In genomic region chr10:81173132-81173531, GRCm38 (mm10) we compare ENCODE assay signal across 8 mouse cellular contexts. TPM values are rescaled to one million over a fixed set of nuclear protein-coding genes. Genes with fewer than 3 reads are reported as not detected.
A peak's percentile ranks its signal among the peaks of the same experiment; 100 is the strongest.
DNase-seq lines count a peak whose midpoint lies in the region; ATAC-seq and TF ChIP-seq lines count a peak whose summit lies in the region.

No protein-coding gene starts in this region.

- H3K4me2 ChIP-seq in heart, embryonic 15.5 days, result peak overlapping the region; percentile 51
- H3K4me2 ChIP-seq in kidney, postnatal 0 days (ENCODE audit: low read length), result peak overlapping the region; percentile 5; the same call in 1 of the 2 replicates
- peak overlapping the region; percentile 64 for H3K4me2 ChIP-seq in liver, embryonic 16.5 days (ENCODE audit: low read depth, low read length)
- peak overlapping the region; percentile 64 for H3K4me2 ChIP-seq in neural tube, embryonic 12.5 days (replicated peaks)
- peak overlapping the region; percentile 38 for H3K4me2 ChIP-seq in stomach, embryonic 15.5 days

- peak overlapping the region; percentile 51 for H3K9ac ChIP-seq in heart, embryonic 15.5 days
- peak overlapping the region; percentile 3; the same call in 1 of the 2 replicates for H3K9ac ChIP-seq in kidney, postnatal 0 days (ENCODE audit: low read depth, low read length)
- peak overlapping the region; percentile 49 for H3K9ac ChIP-seq in liver, embryonic 16.5 days (ENCODE audit: low read depth, low read length)
- 0 out of 2 replicates have a peak overlapping the region, but pooled peaks have one; percentile 21 for H3K9ac ChIP-seq in neural tube, embryonic 12.5 days
- H3K9ac ChIP-seq in stomach, embryonic 15.5 days, result no peak overlapping the region

- peaks cover 13% of the 10 kb centered on the region for H3K36me3 ChIP-seq in erythroblast, embryonic 14.5 days (ENCODE audit: control insufficient read depth)
- peaks cover 7% of the 10 kb centered on the region for H3K36me3 ChIP-seq in heart, embryonic 15.5 days
- H3K36me3 ChIP-seq in kidney, postnatal 0 days (ENCODE audit: insufficient read depth, low read length), result 0 out of 2 replicates have a peak, but pooled peaks cover 4% of the 10 kb centered on the region
- H3K36me3 ChIP-seq in liver, embryonic 16.5 days (ENCODE audit: control insufficient read depth, insufficient read depth), result peaks cover 7% of the 10 kb centered on the region
- peaks cover 9% of the 10 kb centered on the region for H3K36me3 ChIP-seq in neural tube, embryonic 12.5 days
- peaks cover 7% of the 10 kb centered on the region for H3K36me3 ChIP-seq in stomach, embryonic 15.5 days

- H3K4me1 ChIP-seq in erythroblast, embryonic 14.5 days (ENCODE audit: control insufficient read depth), result peaks cover 62% of the 10 kb centered on the region
- H3K4me1 ChIP-seq in heart, embryonic 15.5 days (replicated peaks), result peaks cover 46% of the 10 kb centered on the region
- peaks cover 6% of the 10 kb centered on the region; the same call in 1 of the 2 replicates for H3K4me1 ChIP-seq in kidney, postnatal 0 days (replicated peaks; ENCODE audit: insufficient read depth, low read length)
- peaks cover 46% of the 10 kb centered on the region for H3K4me1 ChIP-seq in liver, embryonic 16.5 days (ENCODE audit: control insufficient read depth, low read depth, low read length)
- peaks cover 37% of the 10 kb centered on the region for H3K4me1 ChIP-seq in neural tube, embryonic 12.5 days
- H3K4me1 ChIP-seq in stomach, embryonic 15.5 days, result peaks cover 37% of the 10 kb centered on the region

- TF ChIP-seq POLR2A in brain, embryonic 14.5 days (IDR thresholded peaks at IDR 0.05; ENCODE audit: borderline replicate concordance, extremely low read depth, insufficient read depth, insufficient read length, poor library complexity, severe bottlenecking), result no peak

- 3% methylated on average over 21 of the region's 21 CpGs for WGBS in heart, embryonic 15.5 days
- 7% methylated on average over 21 of the region's 21 CpGs for WGBS in kidney, postnatal 0 days
- 6% methylated on average over 21 of the region's 21 CpGs for WGBS in liver, embryonic 16.5 days (ENCODE audit: insufficient replicate concordance)
- WGBS in neural tube, embryonic 12.5 days, result 4% methylated on average over 21 of the region's 21 CpGs
- WGBS in stomach, embryonic 15.5 days, result 4% methylated on average over 21 of the region's 21 CpGs

- H3K27ac ChIP-seq in heart, embryonic 15.5 days, result peak overlapping the region; percentile 90
- H3K27ac ChIP-seq in kidney, postnatal 0 days, result peak overlapping the region; percentile 47; the same call in 1 of the 2 replicates
- peak overlapping the region; percentile 85 for H3K27ac ChIP-seq in liver, embryonic 16.5 days (ENCODE audit: low read length)
- peak overlapping the region; percentile 83 for H3K27ac ChIP-seq in neural tube, embryonic 12.5 days
- peak overlapping the region; percentile 87 for H3K27ac ChIP-seq in stomach, embryonic 15.5 days

- TF ChIP-seq CTCF in brain, embryonic 14.5 days (IDR thresholded peaks at IDR 0.05; ENCODE audit: borderline replicate concordance, extremely low read depth, insufficient read depth, insufficient read length), result peak; percentile 91
- peak; percentile 90 for TF ChIP-seq CTCF in kidney, postnatal 0 days (IDR thresholded peaks at IDR 0.05; ENCODE audit: low read depth)

- H3K4me3 ChIP-seq in erythroblast, embryonic 14.5 days (replicated peaks), result peak overlapping the region; percentile 55
- H3K4me3 ChIP-seq in heart, embryonic 15.5 days, result peak overlapping the region; percentile 18; the same call in 1 of the 2 replicates
- no peak overlapping the region for H3K4me3 ChIP-seq in kidney, postnatal 0 days (replicated peaks; ENCODE audit: low read depth, low read length)
- peak overlapping the region; percentile 35 for H3K4me3 ChIP-seq in liver, embryonic 16.5 days (ENCODE audit: low read depth, low read length)
- H3K4me3 ChIP-seq in neural tube, embryonic 12.5 days, result no peak overlapping the region
- peak overlapping the region; percentile 4; the same call in 1 of the 2 replicates for H3K4me3 ChIP-seq in stomach, embryonic 15.5 days (replicated peaks)

- no peaks in the 10 kb centered on the region for H3K9me3 ChIP-seq in erythroblast, embryonic 14.5 days (ENCODE audit: control insufficient read depth, low read length)
- no peaks in the 10 kb centered on the region for H3K9me3 ChIP-seq in heart, embryonic 15.5 days (replicated peaks)
- no peaks in the 10 kb centered on the region for H3K9me3 ChIP-seq in kidney, postnatal 0 days (replicated peaks; ENCODE audit: low read length)
- no peaks in the 10 kb centered on the region for H3K9me3 ChIP-seq in liver, embryonic 16.5 days (replicated peaks; ENCODE audit: control insufficient read depth, low read length)
- H3K9me3 ChIP-seq in neural tube, embryonic 12.5 days, result no peaks in the 10 kb centered on the region
- no peaks in the 10 kb centered on the region for H3K9me3 ChIP-seq in stomach, embryonic 15.5 days

- no peaks in the 10 kb centered on the region for H3K27me3 ChIP-seq in erythroblast, embryonic 14.5 days (ENCODE audit: control insufficient read depth)
- no peaks in the 10 kb centered on the region for H3K27me3 ChIP-seq in heart, embryonic 15.5 days
- no peaks in the 10 kb centered on the region for H3K27me3 ChIP-seq in kidney, postnatal 0 days (ENCODE audit: insufficient read depth, low read length)
- no peaks in the 10 kb centered on the region for H3K27me3 ChIP-seq in liver, embryonic 16.5 days (ENCODE audit: control insufficient read depth, insufficient read depth, low read depth, low read length)
- H3K27me3 ChIP-seq in neural tube, embryonic 12.5 days (replicated peaks), result no peaks in the 10 kb centered on the region
- H3K27me3 ChIP-seq in stomach, embryonic 15.5 days (replicated peaks), result no peaks in the 10 kb centered on the region

- ATAC-seq in heart, embryonic 15.5 days (replicated peaks; ENCODE audit: insufficient number of reproducible peaks, insufficient read depth, low FRiP score, low read depth), result peak; percentile 24; the same call in 1 of the 2 replicates
- ATAC-seq in kidney, postnatal 0 days (replicated peaks; ENCODE audit: low FRiP score, low read depth), result 0 out of 2 replicates have a peak, but pooled peaks have one; percentile 1
- ATAC-seq in liver, embryonic 16.5 days (ENCODE audit: low read depth), result 0 out of 2 replicates have a peak, but pooled peaks have one; percentile 8
- ATAC-seq in neural tube, embryonic 12.5 days (ENCODE audit: low FRiP score, low read depth), result 0 out of 2 replicates have a peak, but pooled peaks have one; percentile 4
- peak; percentile 25; the same call in 1 of the 2 replicates for ATAC-seq in stomach, embryonic 15.5 days (ENCODE audit: insufficient read depth, low FRiP score, low read depth)

- peak; percentile 74 to 82 for DNase-seq in CD8-positive naive resting alpha-beta T cell, adult 2 months (ENCODE audit: low read depth in 2 of 2, low spot score in 2 of 2)
- DNase-seq in brain, embryonic 14.5 days (ENCODE audit: low read depth), result peak; percentile 92
- DNase-seq in kidney, postnatal 0 days (ENCODE audit: low spot score), result peak; percentile 92

RNA-seq across cellular contexts. Expression of gene Eef2, which starts 3.3 kb away (rescaled TPM):
- polyA plus RNA-seq in brain, embryonic 14.5 days (2012; rRNA removed), result 1,504 and 1,952 TPM in 2 replicates
- polyA plus RNA-seq in erythroblast, embryonic 14.5 days (2012), result 124 and 177 TPM in 2 replicates
- polyA plus RNA-seq in heart, embryonic 15.5 days (2015; fragmentation: Nextera tagmentation; extraction: Ambion mirVana), result 350 and 441 TPM in 2 replicates
- 560 and 590 TPM in 2 replicates for polyA plus RNA-seq in kidney, postnatal 0 days (2015; fragmentation: Nextera tagmentation; extraction: Ambion mirVana)
- 266 and 282 TPM in 2 replicates for polyA plus RNA-seq in liver, embryonic 16.5 days (2015; fragmentation: Nextera tagmentation; extraction: Ambion mirVana)
- 515 and 520 TPM in 2 replicates for polyA plus RNA-seq in neural tube, embryonic 12.5 days (2016; fragmentation: Nextera tagmentation; extraction: Ambion mirVana)
- 517 and 544 TPM in 2 replicates for polyA plus RNA-seq in stomach, embryonic 15.5 days (2015; fragmentation: Nextera tagmentation; extraction: Ambion mirVana)

RNA-seq across cellular contexts. Expression of gene Pias4, which starts 5.4 kb away (rescaled TPM):
- polyA plus RNA-seq in brain, embryonic 14.5 days (2012; rRNA removed), result 38.4 and 47.8 TPM in 2 replicates
- polyA plus RNA-seq in erythroblast, embryonic 14.5 days (2012), result 13.4 and 16.4 TPM in 2 replicates
- polyA plus RNA-seq in heart, embryonic 15.5 days (2015; fragmentation: Nextera tagmentation; extraction: Ambion mirVana), result 29.1 and 41.6 TPM in 2 replicates
- polyA plus RNA-seq in kidney, postnatal 0 days (2015; fragmentation: Nextera tagmentation; extraction: Ambion mirVana), result 28.4 and 32.0 TPM in 2 replicates
- 21.8 and 22.1 TPM in 2 replicates for polyA plus RNA-seq in liver, embryonic 16.5 days (2015; fragmentation: Nextera tagmentation; extraction: Ambion mirVana)
- 67.6 and 70.6 TPM in 2 replicates for polyA plus RNA-seq in neural tube, embryonic 12.5 days (2016; fragmentation: Nextera tagmentation; extraction: Ambion mirVana)
- polyA plus RNA-seq in stomach, embryonic 15.5 days (2015; fragmentation: Nextera tagmentation; extraction: Ambion mirVana), result 41.8 and 44.9 TPM in 2 replicates

RNA-seq across cellular contexts. Expression of gene Dapk3, which starts 9.7 kb away (rescaled TPM):
- polyA plus RNA-seq in brain, embryonic 14.5 days (2012; rRNA removed), result 82.3 and 88.4 TPM in 2 replicates
- polyA plus RNA-seq in erythroblast, embryonic 14.5 days (2012), result 8.1 and 8.3 TPM in 2 replicates
- polyA plus RNA-seq in heart, embryonic 15.5 days (2015; fragmentation: Nextera tagmentation; extraction: Ambion mirVana), result 38.4 and 43.1 TPM in 2 replicates
- polyA plus RNA-seq in kidney, postnatal 0 days (2015; fragmentation: Nextera tagmentation; extraction: Ambion mirVana), result 42.8 and 43.3 TPM in 2 replicates
- 11.0 and 12.2 TPM in 2 replicates for polyA plus RNA-seq in liver, embryonic 16.5 days (2015; fragmentation: Nextera tagmentation; extraction: Ambion mirVana)
- polyA plus RNA-seq in neural tube, embryonic 12.5 days (2016; fragmentation: Nextera tagmentation; extraction: Ambion mirVana), result 87.7 and 88.4 TPM in 2 replicates
- polyA plus RNA-seq in stomach, embryonic 15.5 days (2015; fragmentation: Nextera tagmentation; extraction: Ambion mirVana), result 61.9 and 65.4 TPM in 2 replicates

RNA-seq across cellular contexts. Expression of gene 4930442H23Rik, which starts 10.5 kb away (rescaled TPM):
- not detected in 2 replicates for polyA plus RNA-seq in brain, embryonic 14.5 days (2012; rRNA removed)
- polyA plus RNA-seq in erythroblast, embryonic 14.5 days (2012), result not detected in 2 replicates
- not detected in 2 replicates for polyA plus RNA-seq in heart, embryonic 15.5 days (2015; fragmentation: Nextera tagmentation; extraction: Ambion mirVana)
- not detected in 2 replicates for polyA plus RNA-seq in kidney, postnatal 0 days (2015; fragmentation: Nextera tagmentation; extraction: Ambion mirVana)
- polyA plus RNA-seq in liver, embryonic 16.5 days (2015; fragmentation: Nextera tagmentation; extraction: Ambion mirVana), result not detected in 2 replicates
- polyA plus RNA-seq in neural tube, embryonic 12.5 days (2016; fragmentation: Nextera tagmentation; extraction: Ambion mirVana), result not detected in 2 replicates
- 0.10 TPM in 1 of 2 replicates, not detected in the other for polyA plus RNA-seq in stomach, embryonic 15.5 days (2015; fragmentation: Nextera tagmentation; extraction: Ambion mirVana)

RNA-seq across cellular contexts. Expression of gene Nmrk2, which starts 28.7 kb away (rescaled TPM):
- 0.18 and 0.21 TPM in 2 replicates for polyA plus RNA-seq in brain, embryonic 14.5 days (2012; rRNA removed)
- not detected in 2 replicates for polyA plus RNA-seq in erythroblast, embryonic 14.5 days (2012)
- polyA plus RNA-seq in heart, embryonic 15.5 days (2015; fragmentation: Nextera tagmentation; extraction: Ambion mirVana), result 7.3 and 9.1 TPM in 2 replicates
- not detected in 2 replicates for polyA plus RNA-seq in kidney, postnatal 0 days (2015; fragmentation: Nextera tagmentation; extraction: Ambion mirVana)
- polyA plus RNA-seq in liver, embryonic 16.5 days (2015; fragmentation: Nextera tagmentation; extraction: Ambion mirVana), result 0.05 TPM in 1 of 2 replicates, not detected in the other
- 0.14 TPM in 1 of 2 replicates, not detected in the other for polyA plus RNA-seq in neural tube, embryonic 12.5 days (2016; fragmentation: Nextera tagmentation; extraction: Ambion mirVana)
- polyA plus RNA-seq in stomach, embryonic 15.5 days (2015; fragmentation: Nextera tagmentation; extraction: Ambion mirVana), result 0.18 and 0.26 TPM in 2 replicates

Comparison
In these comparisons a context has a peak if more than half of its experiments do, and no peak if none do; other contexts are left out.
1. H3K4me3 ChIP-seq: peak in erythroblast, embryonic 14.5 days (single experiment), heart, embryonic 15.5 days (single experiment), liver, embryonic 16.5 days (single experiment) and stomach, embryonic 15.5 days (single experiment); none in kidney, postnatal 0 days (single experiment) and neural tube, embryonic 12.5 days (single experiment).
2. H3K4me2 ChIP-seq: peak in every context shown above with its lines; median percentile 64 in liver, embryonic 16.5 days; 64 in neural tube, embryonic 12.5 days; 51 in heart, embryonic 15.5 days; 38 in stomach, embryonic 15.5 days; 5 in kidney, postnatal 0 days.
3. Peak in every context shown above with its lines, with median percentiles within 50 percentile points of each other: DNase-seq, ATAC-seq and H3K27ac ChIP-seq.